Mouse (Mus musculus): Measurements from ENCODE around the gene Arrb1. TPM values are rescaled to one million over a fixed set of nuclear protein-coding genes. Genes with fewer than 3 reads are reported as not detected.

The Arrb1 gene
- polyA plus RNA-seq, 1 experiment from 2014 or later, result 4.5 TPM

DNA sequence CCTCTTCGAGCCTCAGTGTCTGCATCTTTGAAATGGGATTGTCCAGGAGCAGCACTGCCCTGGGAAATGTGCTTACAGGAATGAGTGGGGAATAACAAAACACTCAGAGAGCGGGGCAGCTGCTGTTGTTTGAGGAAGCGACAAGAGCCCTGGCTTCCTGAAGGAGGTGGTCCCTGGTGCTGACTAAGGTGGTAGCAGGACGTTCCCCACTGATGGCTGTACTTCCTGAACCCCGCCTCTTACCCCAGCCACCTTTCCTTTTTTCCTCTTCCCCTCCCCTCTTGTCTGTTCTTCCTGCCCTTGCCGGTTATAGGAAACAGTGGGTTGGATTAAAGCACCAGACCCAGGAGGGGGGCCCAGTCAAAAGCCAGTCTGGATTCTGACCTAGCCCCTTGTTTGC lies 45.0 kb downstream of the Arrb1 start:
- no peak for DNase-seq (ENCODE audit: low spot score)
- H3K27me3 ChIP-seq (ENCODE audit: control insufficient read depth, insufficient read depth, low read length), result no peaks in the 10 kb centered on the region
- H3K27ac ChIP-seq (ENCODE audit: low read depth, low read length), result no peak overlapping the region
- no peak overlapping the region for H3K4me2 ChIP-seq (replicated peaks; ENCODE audit: low read depth, low read length)
- ATAC-seq (ENCODE audit: low FRiP score), result no peak
- 45% methylated on average over 6 of the region's 6 CpGs for WGBS
- H3K9ac ChIP-seq (ENCODE audit: low read depth, low read length), result no peak overlapping the region
- no peaks in the 10 kb centered on the region for H3K36me3 ChIP-seq (ENCODE audit: control insufficient read depth, insufficient read depth, low read length)
- H3K4me1 ChIP-seq (replicated peaks; ENCODE audit: control insufficient read depth, insufficient read depth, low read length), result peaks cover 7% of the 10 kb centered on the region
- no peak overlapping the region for H3K4me3 ChIP-seq (ENCODE audit: low read depth, low read length)
- no peaks in the 10 kb centered on the region for H3K9me3 ChIP-seq (ENCODE audit: control insufficient read depth, low read length)

DNA sequence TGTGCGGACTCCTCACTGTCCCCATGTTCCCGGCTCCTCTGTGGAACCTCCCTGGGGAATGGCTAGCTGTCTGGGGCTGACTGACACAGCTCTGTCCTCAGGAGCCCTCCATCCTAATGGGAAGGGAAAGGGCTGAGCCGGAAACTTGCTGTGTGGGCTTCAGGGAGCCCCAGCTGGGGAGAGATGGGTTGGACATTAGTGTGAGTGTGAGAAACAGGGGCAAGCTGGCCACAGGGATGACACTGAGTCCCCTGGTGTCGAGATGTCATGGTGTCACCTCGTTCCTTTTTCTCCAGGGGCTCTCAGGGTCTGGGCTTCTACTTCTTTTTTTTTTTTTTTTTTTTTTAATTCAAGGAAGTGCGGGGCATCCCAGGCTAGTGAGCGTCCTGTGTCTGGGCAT lies 47.0 kb downstream of the Arrb1 start:
- Histone ChIP-seq H3K27ac (ENCODE audit: low read depth, low read length) (0 out of 2 replicates have a peak overlapping the region, but pooled peaks have one; percentile 44), H3K4me1 (replicated peaks; ENCODE audit: control insufficient read depth, insufficient read depth, low read length) (peaks cover 8% of the 10 kb centered on the region)

DNA sequence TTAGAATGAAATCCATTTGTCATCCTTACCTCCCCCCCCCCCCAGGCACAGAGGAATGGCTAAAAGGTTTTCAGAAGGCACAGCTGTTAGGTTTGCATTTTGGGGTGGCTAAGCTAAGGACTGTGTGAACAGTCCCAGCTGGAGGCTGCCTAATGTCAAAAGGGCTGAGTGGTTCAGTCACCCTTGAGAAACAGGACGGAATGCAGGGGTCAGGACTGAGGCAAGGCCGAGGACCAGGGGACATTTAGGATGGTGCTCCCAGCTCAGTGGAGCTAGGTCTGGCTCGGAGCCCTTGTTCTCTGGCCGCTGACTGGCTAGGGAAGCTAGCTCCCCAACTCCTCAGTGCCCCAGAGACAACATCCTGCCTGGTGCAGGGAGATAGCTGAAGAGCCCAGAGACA lies 47.6 kb downstream of the Arrb1 start:
- no peaks in the 10 kb centered on the region for H3K9me3 ChIP-seq (ENCODE audit: control insufficient read depth, low read length)
- peak overlapping the region; percentile 55; the same call in 1 of the 2 replicates for H3K27ac ChIP-seq (ENCODE audit: low read depth, low read length)
- DNase-seq (ENCODE audit: low spot score) (no peak), ATAC-seq (ENCODE audit: low FRiP score) (peak; percentile 28; the same call in 1 of the 2 replicates)
- peaks cover 10% of the 10 kb centered on the region for H3K4me1 ChIP-seq (replicated peaks; ENCODE audit: control insufficient read depth, insufficient read depth, low read length)
- H3K36me3 ChIP-seq (ENCODE audit: control insufficient read depth, insufficient read depth, low read length), result no peaks in the 10 kb centered on the region
- WGBS, result 32% methylated on average over 4 of the region's 4 CpGs
- H3K4me3 ChIP-seq (ENCODE audit: low read depth, low read length), result no peak overlapping the region
- no peaks in the 10 kb centered on the region for H3K27me3 ChIP-seq (ENCODE audit: control insufficient read depth, insufficient read depth, low read length)
- no peak overlapping the region for H3K9ac ChIP-seq (ENCODE audit: low read depth, low read length)
- H3K4me2 ChIP-seq (replicated peaks; ENCODE audit: low read depth, low read length), result no peak overlapping the region

More for the DNA sequence above, 47.0 kb downstream of the Arrb1 start:
- H3K27me3 ChIP-seq (ENCODE audit: control insufficient read depth, insufficient read depth, low read length), result no peaks in the 10 kb centered on the region
- no peak for ATAC-seq (ENCODE audit: low FRiP score)
- H3K36me3 ChIP-seq (ENCODE audit: control insufficient read depth, insufficient read depth, low read length), result no peaks in the 10 kb centered on the region
- H3K9me3 ChIP-seq (ENCODE audit: control insufficient read depth, low read length), result no peaks in the 10 kb centered on the region
- DNase-seq (ENCODE audit: low spot score), result no peak
- WGBS, result 53% methylated on average over 7 of the region's 7 CpGs
- no peak overlapping the region for H3K4me3 ChIP-seq (ENCODE audit: low read depth, low read length)
- H3K9ac ChIP-seq (ENCODE audit: low read depth, low read length), result no peak overlapping the region
- no peak overlapping the region for H3K4me2 ChIP-seq (replicated peaks; ENCODE audit: low read depth, low read length)

- DNase-seq (ENCODE audit: low spot score) (no peak), ATAC-seq (ENCODE audit: low FRiP score) (no peak)
- no peaks in the 10 kb centered on the region for H3K9me3 ChIP-seq (ENCODE audit: control insufficient read depth, low read length)
- peak overlapping the region; percentile 3; the same call in 1 of the 2 replicates for H3K27ac ChIP-seq (ENCODE audit: low read depth, low read length)
- WGBS, result 87% methylated on average over 5 of the region's 5 CpGs
- no peak overlapping the region for H3K4me3 ChIP-seq (ENCODE audit: low read depth, low read length)
- no peaks in the 10 kb centered on the region for H3K36me3 ChIP-seq (ENCODE audit: control insufficient read depth, insufficient read depth, low read length)
- H3K4me2 ChIP-seq (replicated peaks; ENCODE audit: low read depth, low read length), result no peak overlapping the region
- no peaks in the 10 kb centered on the region for H3K27me3 ChIP-seq (ENCODE audit: control insufficient read depth, insufficient read depth, low read length)
- peaks cover 10% of the 10 kb centered on the region for H3K4me1 ChIP-seq (replicated peaks; ENCODE audit: control insufficient read depth, insufficient read depth, low read length)
- no peak overlapping the region for H3K9ac ChIP-seq (ENCODE audit: low read depth, low read length)
Measured at GRCm38 (mm10) chr7:99583625-99584024, 48.4 kb downstream of the Arrb1 start.

DNA sequence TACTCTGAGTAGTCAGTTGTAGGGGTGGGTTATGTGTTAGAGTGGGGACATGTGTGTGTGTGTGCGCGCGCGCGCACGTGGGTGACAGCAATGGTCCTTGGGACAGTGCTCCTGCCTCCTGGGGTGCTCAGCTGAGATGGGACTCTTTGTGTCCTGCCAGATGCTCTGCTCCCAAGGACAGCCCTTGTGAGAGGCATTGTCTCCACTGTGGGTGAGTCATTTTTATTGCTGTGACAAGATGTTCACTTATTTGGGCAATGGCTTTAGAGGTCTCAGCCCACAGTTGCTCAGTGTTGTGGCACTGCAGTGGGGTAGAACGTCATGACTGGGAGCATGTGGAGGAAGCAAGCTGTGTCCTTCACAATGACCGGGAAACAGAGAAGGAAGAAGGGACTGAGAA lies 50.7 kb downstream of the Arrb1 start:
- Histone ChIP-seq H3K4me2 (replicated peaks; ENCODE audit: low read depth, low read length) (no peak overlapping the region), H3K9me3 (ENCODE audit: control insufficient read depth, low read length) (no peaks in the 10 kb centered on the region), H3K4me1 (replicated peaks; ENCODE audit: control insufficient read depth, insufficient read depth, low read length) (peaks cover 11% of the 10 kb centered on the region), H3K9ac (ENCODE audit: low read depth, low read length) (no peak overlapping the region), H3K27ac (ENCODE audit: low read depth, low read length) (no peak overlapping the region; the same call in 1 of the 2 replicates), H3K4me3 (ENCODE audit: low read depth, low read length) (no peak overlapping the region), H3K36me3 (ENCODE audit: control insufficient read depth, insufficient read depth, low read length) (no peaks in the 10 kb centered on the region), H3K27me3 (ENCODE audit: control insufficient read depth, insufficient read depth, low read length) (no peaks in the 10 kb centered on the region)
- WGBS, result 85% methylated on average over 8 of the region's 8 CpGs
- ATAC-seq (ENCODE audit: low FRiP score) (no peak), DNase-seq (ENCODE audit: low spot score) (no peak)

DNA sequence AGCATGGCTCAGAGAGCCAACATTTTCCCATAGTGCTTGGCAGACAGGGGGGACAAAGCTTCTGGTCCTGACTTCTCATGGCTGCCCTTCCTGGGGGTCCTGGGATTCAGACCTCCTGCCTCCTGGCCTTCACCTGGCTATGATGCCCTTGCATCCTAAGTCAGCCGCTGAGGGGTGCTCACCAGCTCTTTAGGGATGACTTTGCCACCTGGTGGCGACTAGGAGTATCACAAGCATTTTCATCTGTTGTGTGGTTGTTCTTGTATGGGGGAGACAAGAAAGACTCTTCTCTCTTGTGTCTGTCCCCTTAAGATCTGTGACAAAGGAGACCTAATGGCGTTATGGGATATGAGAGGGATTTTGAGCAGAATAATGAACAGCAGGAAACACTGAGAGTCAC lies 54.8 kb downstream of the Arrb1 start:
- Histone ChIP-seq H3K9me3 (ENCODE audit: control insufficient read depth, low read length) (no peaks in the 10 kb centered on the region), H3K36me3 (ENCODE audit: control insufficient read depth, insufficient read depth, low read length) (no peaks in the 10 kb centered on the region), H3K4me1 (replicated peaks; ENCODE audit: control insufficient read depth, insufficient read depth, low read length) (0 out of 2 replicates have a peak, but pooled peaks cover 5% of the 10 kb centered on the region), H3K27me3 (ENCODE audit: control insufficient read depth, insufficient read depth, low read length) (no peaks in the 10 kb centered on the region), H3K4me3 (ENCODE audit: low read depth, low read length) (no peak overlapping the region), H3K4me2 (replicated peaks; ENCODE audit: low read depth, low read length) (no peak overlapping the region), H3K27ac (ENCODE audit: low read depth, low read length) (no peak overlapping the region), H3K9ac (ENCODE audit: low read depth, low read length) (no peak overlapping the region)
- 2% methylated on average over 3 of the region's 3 CpGs for WGBS
- peak; percentile 83 for DNase-seq (ENCODE audit: low spot score)
- ATAC-seq (ENCODE audit: low FRiP score), result peak; percentile 32; the same call in 1 of the 2 replicates

- H3K4me1 ChIP-seq (replicated peaks; ENCODE audit: control insufficient read depth, insufficient read depth, low read length), result 0 out of 2 replicates have a peak, but pooled peaks cover 5% of the 10 kb centered on the region
- 0 out of 2 replicates have a peak, but pooled peaks have one; percentile 22 for ATAC-seq (ENCODE audit: low FRiP score)
- WGBS, result 44% methylated on average over 5 of the region's 5 CpGs
Measured at GRCm38 (mm10) chr7:99590646-99591045, 55.4 kb downstream of the Arrb1 start.

GRCm38 (mm10) chr7:99592669-99593068 lies 57.4 kb downstream of the Arrb1 start:
- Histone ChIP-seq H3K27ac (ENCODE audit: low read depth, low read length) (no peak overlapping the region), H3K4me1 (replicated peaks; ENCODE audit: control insufficient read depth, insufficient read depth, low read length) (0 out of 2 replicates have a peak, but pooled peaks cover 2% of the 10 kb centered on the region), H3K27me3 (ENCODE audit: control insufficient read depth, insufficient read depth, low read length) (no peaks in the 10 kb centered on the region), H3K9me3 (ENCODE audit: control insufficient read depth, low read length) (no peaks in the 10 kb centered on the region), H3K4me2 (replicated peaks; ENCODE audit: low read depth, low read length) (no peak overlapping the region), H3K36me3 (ENCODE audit: control insufficient read depth, insufficient read depth, low read length) (no peaks in the 10 kb centered on the region), H3K9ac (ENCODE audit: low read depth, low read length) (no peak overlapping the region), H3K4me3 (ENCODE audit: low read depth, low read length) (no peak overlapping the region)
- DNase-seq (ENCODE audit: low spot score), result no peak
- ATAC-seq (ENCODE audit: low FRiP score), result no peak
- 100% methylated on average over 3 of the region's 3 CpGs for WGBS

More at GRCm38 (mm10) chr7:99590646-99591045, 55.4 kb downstream of the Arrb1 start:
- H3K9me3 ChIP-seq (ENCODE audit: control insufficient read depth, low read length), result no peaks in the 10 kb centered on the region
- no peak overlapping the region for H3K27ac ChIP-seq (ENCODE audit: low read depth, low read length)
- H3K27me3 ChIP-seq (ENCODE audit: control insufficient read depth, insufficient read depth, low read length), result no peaks in the 10 kb centered on the region
- H3K4me3 ChIP-seq (ENCODE audit: low read depth, low read length), result no peak overlapping the region
- H3K36me3 ChIP-seq (ENCODE audit: control insufficient read depth, insufficient read depth, low read length), result no peaks in the 10 kb centered on the region
- no peak for DNase-seq (ENCODE audit: low spot score)
- no peak overlapping the region for H3K4me2 ChIP-seq (replicated peaks; ENCODE audit: low read depth, low read length)
- H3K9ac ChIP-seq (ENCODE audit: low read depth, low read length), result no peak overlapping the region
